Mouse (Mus musculus) stomach, postnatal 0 days (tissue): Measurements from ENCODE around the gene Il1f10. TPM values are rescaled to one million over a fixed set of nuclear protein-coding genes. Genes with fewer than 3 reads are reported as not detected.

ENCODE experiments used
- ATAC-seq: fragments of 200-750 bp; cut with Nextera tagmentation; 2 replicates; pipeline ENCODE4 v1.8.0; 2017; ENCODE audit not compliant: low FRiP score, low TSS enrichment
- DNase-seq: peaks from one replicate; pipeline ENCODE4 v3.0.0-alpha.2; 2016; ENCODE audit warnings: low spot score
- H3K27ac ChIP-seq: fragments of 300-500 bp; sonication (generic); replicated peaks from 2 replicates; pipeline ENCODE4 v1.5.1; 2014; ENCODE audit warnings: mild to moderate bottlenecking, control low read depth
- H3K27me3 ChIP-seq: fragments of 300-500 bp; sonication (generic); 2 replicates; pipeline ENCODE4 v1.6.1; 2014; ENCODE audit warnings: low read length; ENCODE audit not compliant: control insufficient read depth, insufficient read depth
- H3K36me3 ChIP-seq: fragments of 300-500 bp; sonication (generic); 2 replicates; pipeline ENCODE4 v1.6.1; 2014; ENCODE audit warnings: low read length, mixed read lengths; ENCODE audit not compliant: control insufficient read depth, insufficient read depth
- H3K4me1 ChIP-seq: fragments of 300-500 bp; sonication (generic); replicated peaks from 2 replicates; pipeline ENCODE4 v1.6.1; 2014; ENCODE audit warnings: antibody characterized with exemption; ENCODE audit not compliant: control insufficient read depth, insufficient read depth
- H3K4me2 ChIP-seq: fragments of 300-500 bp; sonication (generic); replicated peaks from 2 replicates; pipeline ENCODE4 v1.6.1; 2014; ENCODE audit warnings: low read depth, mild to moderate bottlenecking, control low read depth, moderate library complexity
- H3K4me3 ChIP-seq: fragments of 300-500 bp; sonication (generic); 2 replicates; pipeline ENCODE4 v1.5.1; 2014; ENCODE audit warnings: low read depth, low read length, control low read depth
- H3K9ac ChIP-seq: fragments of 300-500 bp; sonication (generic); 2 replicates; pipeline ENCODE4 v1.6.1; 2014; ENCODE audit warnings: mild to moderate bottlenecking, low read length, control low read depth, mixed read lengths
- H3K9me3 ChIP-seq: fragments of 300-500 bp; sonication (generic); 2 replicates; pipeline ENCODE4 v1.6.1; 2016; ENCODE audit warnings: low read length; ENCODE audit not compliant: control insufficient read depth
- CTCF ChIP-seq: IDR thresholded peaks from 2 replicates; pipeline ENCODE4 v1.5.1; 2016; ENCODE audit warnings: antibody characterized with exemption, low read depth, mild to moderate bottlenecking, moderate library complexity
- EP300 ChIP-seq: optimal IDR thresholded peaks from 2 replicates; pipeline ENCODE3; 2016; ENCODE audit warnings: antibody characterized with exemption
- WGBS: fragments of 180-500 bp; shearing (Covaris S2); extraction: QIAGEN DNeasy Blood & Tissue Kit; methylation state at CpG from one replicate; pipeline ENCODE4 v1.1.7; 2014; 5-methylcytosine and 5-hydroxymethylcytosine counted together
- polyA plus RNA-seq: library from polyadenylated mRNA; unstranded; fragments of >200 nt; fragmentation: Nextera tagmentation; extraction: Ambion mirVana; gene quantifications from 2 replicates; pipeline ENCODE4 v1.2.1, GENCODE M21; 2015

Il1f10 gene
- polyA plus RNA-seq, 1 experiment from 2014 or later = 0.39 TPM

DNA sequence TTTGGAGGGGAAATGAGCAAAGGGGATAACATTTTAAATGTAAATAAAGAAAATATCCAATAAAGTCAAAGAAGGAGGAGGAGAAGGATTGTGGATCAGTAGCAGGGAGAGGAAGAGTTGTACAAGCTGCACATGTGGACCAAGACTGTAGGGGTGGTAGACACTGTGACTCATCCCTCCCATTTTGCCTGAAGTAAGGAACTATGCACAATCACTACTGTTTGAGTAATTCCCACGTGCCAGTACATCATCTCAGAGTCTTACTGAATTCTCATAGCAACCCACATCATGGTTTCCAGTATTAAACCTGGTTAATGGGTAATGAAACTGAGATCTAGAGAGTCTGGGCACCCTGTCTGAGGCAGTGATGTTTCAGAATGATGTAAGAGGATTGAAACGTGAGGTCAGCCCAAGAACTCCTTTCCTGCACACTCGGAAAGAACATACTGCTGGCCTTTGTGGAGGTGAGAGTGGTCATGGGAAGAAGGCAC is 50.4 kb downstream of the Il1f10 start:
- Histone ChIP-seq H3K4me2 (no peak overlapping the region), H3K4me1 (no peaks in the 10 kb centered on the region), H3K4me3 (no peak overlapping the region), H3K9me3 (no peaks in the 10 kb centered on the region), H3K36me3 (no peaks in the 10 kb centered on the region), H3K9ac (no peak overlapping the region), H3K27ac (no peak overlapping the region), H3K27me3 (no peaks in the 10 kb centered on the region)
- TF ChIP-seq EP300 = no peak
- TF ChIP-seq CTCF = no peak
- DNase-seq = no peak
- no peak for ATAC-seq
- WGBS = 57% methylated on average over 3 of the region's 3 CpGs

Other genes with a start within 250 kb of the Il1f10 start
- gene Hnmt, start 241.8 kb upstream of the Il1f10 start, polyA plus RNA-seq = 4.3 and 4.7 TPM in 2 replicates
- not detected in 2 replicates for gene Tbpl2, start 194.6 kb upstream of the Il1f10 start, polyA plus RNA-seq
- 50.5 and 52.4 TPM in 2 replicates for gene Il1f8, start 138.0 kb upstream of the Il1f10 start, polyA plus RNA-seq
- 50.1 and 58.6 TPM in 2 replicates for gene Il1f9, start 104.7 kb upstream of the Il1f10 start, polyA plus RNA-seq
- gene Il1f6, start 75.8 kb upstream of the Il1f10 start, polyA plus RNA-seq = 277 and 287 TPM in 2 replicates
- 114 and 116 TPM in 2 replicates for gene Il1f5, start 14.2 kb upstream of the Il1f10 start, polyA plus RNA-seq
- 22.4 and 30.0 TPM in 2 replicates for gene Il1rn, start 45.7 kb downstream of the Il1f10 start, polyA plus RNA-seq
- gene Psd4, start 76.4 kb downstream of the Il1f10 start, polyA plus RNA-seq = 9.2 and 10.2 TPM in 2 replicates
- 0.08 and 0.15 TPM in 2 replicates for gene Pax8, start 184.4 kb downstream of the Il1f10 start, polyA plus RNA-seq